Mouse (Mus musculus): ENCODE measurements around the gene Plbd2. TPM values are rescaled to one million over a fixed set of nuclear protein-coding genes. Genes with fewer than 3 reads are reported as not detected.

The Plbd2 gene
- polyA plus RNA-seq, 1 experiment from 2014 or later, result 40.8 TPM

GRCm38 (mm10) chr5:120436885-120437495 lies 66.4 kb downstream of the Plbd2 start:
- Histone ChIP-seq H3K36me3 (no peaks in the 10 kb centered on the region), H3K27me3 (peaks cover 93% of the 10 kb centered on the region), H3K27ac (no peak overlapping the region), H3K4me3 (0 out of 2 replicates have a peak overlapping the region, but pooled peaks have one; percentile 2), H3K9ac (no peak overlapping the region), H3K4me1 (replicated peaks) (peaks cover 31% of the 10 kb centered on the region), H3K9me3 (replicated peaks) (no peaks in the 10 kb centered on the region), H3K4me2 (no peak overlapping the region)
- under 1% methylated on average over 18 of the region's 18 CpGs for WGBS
- no peak for ATAC-seq (replicated peaks; ENCODE audit: insufficient number of reproducible peaks, insufficient read depth, low FRiP score, low read depth)

GRCm38 (mm10) chr5:120435731-120436501 lies 67.5 kb downstream of the Plbd2 start:
- H3K9ac ChIP-seq, result no peak overlapping the region
- peaks cover 98% of the 10 kb centered on the region for H3K27me3 ChIP-seq
- peaks cover 36% of the 10 kb centered on the region for H3K4me1 ChIP-seq (replicated peaks)
- H3K27ac ChIP-seq, result no peak overlapping the region
- H3K36me3 ChIP-seq, result no peaks in the 10 kb centered on the region
- peak overlapping the region; percentile 48 for H3K4me3 ChIP-seq
- H3K9me3 ChIP-seq (replicated peaks), result no peaks in the 10 kb centered on the region
- WGBS, result under 1% methylated on average over 47 of the region's 47 CpGs
- ATAC-seq (replicated peaks; ENCODE audit: insufficient number of reproducible peaks, insufficient read depth, low FRiP score, low read depth), result no peak
- peak overlapping the region; percentile 76 for H3K4me2 ChIP-seq

GRCm38 (mm10) chr5:120435006-120435681 lies 68.3 kb downstream of the Plbd2 start:
- H3K4me3 ChIP-seq, result peak overlapping the region; percentile 48; the same call in 1 of the 2 replicates
- H3K4me1 ChIP-seq (replicated peaks), result peaks cover 33% of the 10 kb centered on the region

GRCm38 (mm10) chr5:120434231-120434735 lies 69.1 kb downstream of the Plbd2 start:
- WGBS, result 5% methylated on average over 21 of the region's 21 CpGs
- ATAC-seq (replicated peaks; ENCODE audit: insufficient number of reproducible peaks, insufficient read depth, low FRiP score, low read depth), result no peak

More at GRCm38 (mm10) chr5:120435006-120435681, 68.3 kb downstream of the Plbd2 start:
- H3K27me3 ChIP-seq, result peaks cover 100% of the 10 kb centered on the region
- no peaks in the 10 kb centered on the region for H3K36me3 ChIP-seq
- under 1% methylated on average over 44 of the region's 44 CpGs for WGBS
- H3K27ac ChIP-seq, result no peak overlapping the region
- ATAC-seq (replicated peaks; ENCODE audit: insufficient number of reproducible peaks, insufficient read depth, low FRiP score, low read depth), result no peak
- no peak overlapping the region for H3K9ac ChIP-seq
- peak overlapping the region; percentile 76; the same call in 1 of the 2 replicates for H3K4me2 ChIP-seq
- H3K9me3 ChIP-seq (replicated peaks), result no peaks in the 10 kb centered on the region

More at GRCm38 (mm10) chr5:120434231-120434735, 69.1 kb downstream of the Plbd2 start:
- Histone ChIP-seq H3K4me3 (no peak overlapping the region), H3K9ac (no peak overlapping the region), H3K27ac (no peak overlapping the region), H3K36me3 (no peaks in the 10 kb centered on the region), H3K9me3 (replicated peaks) (no peaks in the 10 kb centered on the region), H3K27me3 (peaks cover 100% of the 10 kb centered on the region), H3K4me2 (no peak overlapping the region), H3K4me1 (replicated peaks) (peaks cover 25% of the 10 kb centered on the region)

Other genes with a start within 250 kb of the Plbd2 start
- not detected in 2 replicates for gene Lhx5, start 71.9 kb downstream of the Plbd2 start, polyA plus RNA-seq (2015; fragmentation: Nextera tagmentation; extraction: Ambion mirVana)
- gene Sdsl, start 30.8 kb downstream of the Plbd2 start, polyA plus RNA-seq (2015; fragmentation: Nextera tagmentation; extraction: Ambion mirVana), result 14.3 and 15.8 TPM in 2 replicates
- 0.33 TPM in 1 of 2 replicates, not detected in the other for gene Sds, start 27.1 kb downstream of the Plbd2 start, polyA plus RNA-seq (2015; fragmentation: Nextera tagmentation; extraction: Ambion mirVana)
- 2.7 and 5.0 TPM in 2 replicates for gene Slc8b1, start 7.5 kb upstream of the Plbd2 start, polyA plus RNA-seq (2015; fragmentation: Nextera tagmentation; extraction: Ambion mirVana)
- gene Tpcn1, start 85.0 kb upstream of the Plbd2 start, polyA plus RNA-seq (2015; fragmentation: Nextera tagmentation; extraction: Ambion mirVana), result 12.4 and 16.8 TPM in 2 replicates
- 0.19 and 0.46 TPM in 2 replicates for gene Iqcd, start 85.4 kb upstream of the Plbd2 start, polyA plus RNA-seq (2015; fragmentation: Nextera tagmentation; extraction: Ambion mirVana)
- gene Rita1, start 109.0 kb upstream of the Plbd2 start, polyA plus RNA-seq (2015; fragmentation: Nextera tagmentation; extraction: Ambion mirVana), result 11.0 and 12.7 TPM in 2 replicates
- 23.4 and 32.9 TPM in 2 replicates for gene Ddx54, start 109.1 kb upstream of the Plbd2 start, polyA plus RNA-seq (2015; fragmentation: Nextera tagmentation; extraction: Ambion mirVana)
- 0.15 TPM in 1 of 2 replicates, not detected in the other for gene Cfap73, start 130.6 kb upstream of the Plbd2 start, polyA plus RNA-seq (2015; fragmentation: Nextera tagmentation; extraction: Ambion mirVana)
- gene Rasal1, start 145.2 kb upstream of the Plbd2 start, polyA plus RNA-seq (2015; fragmentation: Nextera tagmentation; extraction: Ambion mirVana), result 0.25 and 0.55 TPM in 2 replicates
- gene Dtx1, start 208.3 kb upstream of the Plbd2 start, polyA plus RNA-seq (2015; fragmentation: Nextera tagmentation; extraction: Ambion mirVana), result 1.9 and 12.3 TPM in 2 replicates
- gene Oas2, start 246.2 kb upstream of the Plbd2 start, polyA plus RNA-seq (2015; fragmentation: Nextera tagmentation; extraction: Ambion mirVana), result 0.30 and 0.68 TPM in 2 replicates

All from heart, embryonic 15.5 days (tissue).